Mouse (Mus musculus): ENCODE data around the gene Lmod3. TPM values are rescaled to one million over a fixed set of nuclear protein-coding genes. Genes with fewer than 3 reads are reported as not detected.

Gene Lmod3
- total RNA-seq (2023), result not detected

DNA sequence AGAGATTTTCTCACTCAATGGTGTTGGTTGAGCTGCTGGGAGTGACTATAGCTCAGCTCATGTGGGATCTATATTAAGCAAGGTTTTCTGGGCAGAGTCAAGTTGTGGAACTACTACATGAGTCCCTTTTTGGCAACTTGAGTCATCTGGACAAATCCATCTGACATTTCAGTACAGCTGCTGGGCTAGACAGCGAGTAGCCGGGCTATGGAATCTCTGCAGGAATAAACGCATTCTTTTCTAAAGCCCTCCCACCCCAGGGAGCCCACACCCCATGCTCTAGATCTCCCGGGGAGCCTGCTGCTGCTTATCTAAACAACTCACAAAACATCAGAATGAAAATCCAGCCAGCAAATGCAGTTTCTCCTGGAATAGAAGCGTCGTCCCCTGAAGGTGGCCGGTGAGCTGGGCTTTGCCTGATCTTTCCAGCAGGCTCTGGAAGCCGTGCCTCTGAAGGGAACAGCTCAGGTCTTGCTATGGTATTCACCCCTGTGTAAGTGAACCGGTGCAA lies at the start of gene Lmod3:
Gene Lmod3 (minus strand): TSS at position 49 of the 511 bp plus-strand sequence.

DNA sequence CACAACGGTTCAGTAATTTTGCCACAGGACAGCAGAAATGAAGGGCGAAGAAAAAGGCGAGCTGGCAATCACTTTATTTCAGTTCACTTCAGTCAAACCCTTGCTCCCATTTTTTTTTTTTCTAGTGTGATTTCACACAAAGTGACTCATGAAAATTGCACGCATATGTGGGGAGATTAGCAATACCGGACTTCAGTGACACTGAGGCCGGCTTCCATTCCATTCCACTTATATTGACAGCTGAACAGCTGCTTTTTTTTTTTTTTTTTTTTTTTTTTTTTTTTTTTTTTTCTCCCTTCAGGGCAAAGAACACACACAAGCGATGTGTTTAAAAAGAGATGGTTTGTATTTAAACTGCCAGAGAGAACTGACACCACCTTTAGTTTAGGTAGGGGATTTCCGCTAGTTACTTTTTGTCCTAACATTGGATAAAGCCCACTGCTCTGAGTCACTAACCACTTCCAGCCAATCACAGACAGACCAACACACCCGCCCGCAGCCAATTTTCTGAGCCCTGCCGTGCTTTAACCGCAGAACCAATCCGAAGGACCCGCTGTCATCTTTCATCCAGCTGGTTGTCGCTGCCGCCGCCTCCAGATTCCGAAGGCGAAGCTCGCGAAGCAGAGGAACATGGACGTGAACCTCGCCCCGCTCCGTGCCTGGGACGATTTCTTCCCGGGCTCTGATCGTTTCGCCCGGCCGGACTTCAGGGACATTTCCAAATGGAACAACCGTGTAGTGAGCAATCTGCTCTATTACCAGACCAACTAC lies 42.2 kb downstream of the Lmod3 start, which contains the start of gene Arl6ip5:
Gene Arl6ip5 (plus strand): TSS at position 499 of the 771 bp plus-strand sequence.

GRCm38 (mm10) chr6:97205439-97205885 lies 47.1 kb downstream of the Lmod3 start, which contains the start of gene Uba3:
Gene Uba3 (minus strand): TSS chr6:97205647.

Other genes starting within 250 kb of the Lmod3 start
- not detected for gene Fam19a4, start 192.3 kb downstream of the Lmod3 start, total RNA-seq (2023)
- 10 to 100 TPM; 13.2 to 14.4 TPM for gene Eogt, start 103.6 kb downstream of the Lmod3 start, total RNA-seq (2023)
- 10 to 100 TPM; 59.8 to 64.1 TPM for gene Tmf1, start 73.6 kb downstream of the Lmod3 start, total RNA-seq (2023)
- gene Uba3, start 47.1 kb downstream of the Lmod3 start, total RNA-seq (2023), result 10 to 100 TPM; 49.9 to 53.0 TPM
- gene Arl6ip5, start 42.1 kb downstream of the Lmod3 start, total RNA-seq (2023), result 100 to 1,000 TPM; 163 to 165 TPM